ENCODE assay signal across 9 mouse cellular contexts in genomic region chr16:35627992-35628607, GRCm38 (mm10).
DNase-seq lines count a peak whose midpoint lies in the region; ATAC-seq and TF ChIP-seq lines count a peak whose summit lies in the region.
"Had no signal": no experiment of that assay in that cellular context is flagged by ENCODE, and none has a peak within 500 bp of the region (broad histone marks: within the 10 kb centered on the region; RNA-seq: fewer than 3 reads in every experiment).

No protein-coding gene starts in this region.

- no peak overlapping the region for H3K9ac ChIP-seq in heart, embryonic 11.5 days (ENCODE audit: low read depth, low read length)
- no peak overlapping the region for H3K9ac ChIP-seq in intestine, postnatal 0 days (ENCODE audit: low read depth, low read length)
- no peak overlapping the region for H3K9ac ChIP-seq in midbrain, postnatal 0 days (replicated peaks; ENCODE audit: low read length, poor library complexity, severe bottlenecking)
- H3K9ac ChIP-seq: lung, embryonic 15.5 days had no signal

- 0 out of 2 replicates have a peak, but pooled peaks cover 3% of the 10 kb centered on the region for H3K27me3 ChIP-seq in heart, embryonic 11.5 days (ENCODE audit: control insufficient read depth, insufficient read depth, low read length)
- H3K27me3 ChIP-seq in intestine, postnatal 0 days (replicated peaks; ENCODE audit: control insufficient read depth, insufficient read depth, low read length), result no peaks in the 10 kb centered on the region
- H3K27me3 ChIP-seq in midbrain, postnatal 0 days (ENCODE audit: insufficient read depth, low read length), result no peaks in the 10 kb centered on the region
- H3K27me3 ChIP-seq: lung, embryonic 15.5 days had no signal

- H3K4me3 ChIP-seq in heart, embryonic 11.5 days (ENCODE audit: low read depth, low read length), result no peak overlapping the region
- no peak overlapping the region for H3K4me3 ChIP-seq in intestine, postnatal 0 days (ENCODE audit: low read depth, low read length)
- no peak overlapping the region for H3K4me3 ChIP-seq in midbrain, postnatal 0 days (ENCODE audit: low read depth, low read length)
- H3K4me3 ChIP-seq: lung, embryonic 15.5 days had no signal

- 34% methylated on average over 10 of the region's 10 CpGs for WGBS in heart, embryonic 11.5 days (ENCODE audit: insufficient replicate concordance)
- 41% methylated on average over 10 of the region's 10 CpGs for WGBS in intestine, postnatal 0 days
- 39% methylated on average over 10 of the region's 10 CpGs for WGBS in midbrain, postnatal 0 days

- peak; percentile 96 for TF ChIP-seq CTCF in intestine, postnatal 0 days (IDR thresholded peaks at IDR 0.05; ENCODE audit: low read depth)
- TF ChIP-seq CTCF in midbrain, postnatal 0 days (IDR thresholded peaks at IDR 0.05), result peak; percentile 84

- no peak overlapping the region for H3K4me2 ChIP-seq in heart, embryonic 11.5 days
- H3K4me2 ChIP-seq in intestine, postnatal 0 days (replicated peaks; ENCODE audit: low read depth), result no peak overlapping the region
- no peak overlapping the region for H3K4me2 ChIP-seq in midbrain, postnatal 0 days (ENCODE audit: low read depth, low read length, poor library complexity, severe bottlenecking)
- H3K4me2 ChIP-seq: lung, embryonic 15.5 days had no signal

- ATAC-seq in heart, embryonic 11.5 days (replicated peaks; ENCODE audit: insufficient number of reproducible peaks, low FRiP score, low TSS enrichment), result no peak
- ATAC-seq in intestine, postnatal 0 days, result 0 out of 2 replicates have a peak, but pooled peaks have one; percentile 53
- ATAC-seq in midbrain, postnatal 0 days (ENCODE audit: low FRiP score), result no peak; the same call in 1 of the 2 replicates

- H3K4me1 ChIP-seq in heart, embryonic 11.5 days (ENCODE audit: control insufficient read depth, insufficient read depth, low read length), result peaks cover 3% of the 10 kb centered on the region; the same call in 1 of the 2 replicates
- no peaks in the 10 kb centered on the region for H3K4me1 ChIP-seq in intestine, postnatal 0 days (replicated peaks; ENCODE audit: control insufficient read depth, insufficient read depth, low read length)
- peaks cover 6% of the 10 kb centered on the region for H3K4me1 ChIP-seq in midbrain, postnatal 0 days (ENCODE audit: insufficient read depth, low read length)

- intact Hi-C loops in left cerebral cortex, postnatal 25 days (cut with DNase I), result loop anchor here (1.0 to 5.0 kb wide), 3 partner anchors 88 to 311 kb away; no protein-coding TSS in a partner anchor

- no peaks in the 10 kb centered on the region for H3K36me3 ChIP-seq in heart, embryonic 11.5 days (ENCODE audit: control insufficient read depth, insufficient read depth, low read length)
- no peaks in the 10 kb centered on the region for H3K36me3 ChIP-seq in intestine, postnatal 0 days (ENCODE audit: control insufficient read depth, insufficient read depth)
- no peaks in the 10 kb centered on the region for H3K36me3 ChIP-seq in midbrain, postnatal 0 days (ENCODE audit: insufficient read depth, low read length)
- H3K36me3 ChIP-seq: lung, embryonic 15.5 days had no signal

- DNase-seq in heart, adult 11 months, result peak; percentile 93
- peak; percentile 89 to 90 for DNase-seq in cerebellum, postnatal 36 days
- DNase-seq in gastrocnemius, postnatal 10 days, result peak; percentile 92
- peak; percentile 73 to 74 for DNase-seq in left cerebral cortex, postnatal 25 days (ENCODE audit: low spot score in 2 of 2)
- peak; percentile 76 for DNase-seq in midbrain, postnatal 0 days (ENCODE audit: low spot score)
- DNase-seq in spleen, postnatal 36 days (ENCODE audit: low spot score in 2 of 2), result peak; percentile 19 to 24

- H3K9me3 ChIP-seq in heart, embryonic 11.5 days (replicated peaks; ENCODE audit: control insufficient read depth, low read length), result no peaks in the 10 kb centered on the region
- no peaks in the 10 kb centered on the region for H3K9me3 ChIP-seq in intestine, postnatal 0 days (ENCODE audit: control insufficient read depth)
- no peaks in the 10 kb centered on the region for H3K9me3 ChIP-seq in midbrain, postnatal 0 days (ENCODE audit: low read length)
- H3K9me3 ChIP-seq: lung, embryonic 15.5 days had no signal

- H3K27ac ChIP-seq in heart, embryonic 11.5 days (ENCODE audit: low read depth, low read length), result no peak overlapping the region
- H3K27ac ChIP-seq in intestine, postnatal 0 days (ENCODE audit: low read depth, low read length), result no peak overlapping the region
- H3K27ac ChIP-seq in midbrain, postnatal 0 days (ENCODE audit: low read depth, low read length), result no peak overlapping the region
- H3K27ac ChIP-seq: lung, embryonic 15.5 days had no signal

Comparison
In these comparisons a context has a peak if more than half of its experiments do, and no peak if none do; other contexts are left out.
1. DNase-seq: peak in every context shown above with its lines; median percentile 93 in heart, adult 11 months; 92 in gastrocnemius, postnatal 10 days; 90 in cerebellum, postnatal 36 days; 76 in midbrain, postnatal 0 days; 74 in left cerebral cortex, postnatal 25 days; 22 in spleen, postnatal 36 days.